Mouse (Mus musculus) ES-Bruce4 (cell line): ENCODE measurements around the gene Dad1.

Experiments used
- CTCF ChIP-seq: IDR thresholded peaks from one replicate; pipeline ENCODE4 v1.8.1; 2011; ENCODE audit warnings: low read depth, low read length
- EP300 ChIP-seq: IDR thresholded peaks from 2 replicates; pipeline ENCODE4 v1.6.1; 2011; ENCODE audit warnings: low read depth, low read length; ENCODE audit not compliant: insufficient read depth
- POLR2A ChIP-seq: IDR thresholded peaks from one replicate; pipeline ENCODE4 v1.8.1; 2011; ENCODE audit warnings: low read length; ENCODE audit not compliant: insufficient read depth

DNA sequence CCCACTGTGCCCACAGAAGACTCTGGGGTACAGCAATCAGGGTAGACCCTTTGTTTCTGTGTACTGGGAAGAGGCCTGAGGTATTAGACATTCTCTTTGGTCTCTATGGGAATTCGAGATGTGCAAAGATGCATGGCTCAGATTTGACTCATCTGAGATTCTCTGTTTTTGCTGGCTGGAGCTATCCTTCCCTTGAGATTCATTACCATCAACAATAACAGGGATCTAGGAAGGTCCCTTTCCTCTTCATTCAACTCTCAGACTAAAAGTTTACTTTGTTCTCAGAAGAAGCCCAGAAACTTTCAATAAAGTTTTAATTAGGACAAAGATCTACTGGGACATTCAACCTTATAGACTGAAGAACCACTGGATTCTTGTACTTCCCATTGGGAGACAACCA lies 30.9 kb upstream of the Dad1 start, which contains the start of gene Olfr49:
- TF ChIP-seq CTCF (no peak), POLR2A (no peak), EP300 (no peak)
